Mouse (Mus musculus): Measurements from ENCODE around the gene Immp2l.
A peak's percentile ranks its signal among the peaks of the same experiment; 100 is the strongest.

Immp2l gene

DNA sequence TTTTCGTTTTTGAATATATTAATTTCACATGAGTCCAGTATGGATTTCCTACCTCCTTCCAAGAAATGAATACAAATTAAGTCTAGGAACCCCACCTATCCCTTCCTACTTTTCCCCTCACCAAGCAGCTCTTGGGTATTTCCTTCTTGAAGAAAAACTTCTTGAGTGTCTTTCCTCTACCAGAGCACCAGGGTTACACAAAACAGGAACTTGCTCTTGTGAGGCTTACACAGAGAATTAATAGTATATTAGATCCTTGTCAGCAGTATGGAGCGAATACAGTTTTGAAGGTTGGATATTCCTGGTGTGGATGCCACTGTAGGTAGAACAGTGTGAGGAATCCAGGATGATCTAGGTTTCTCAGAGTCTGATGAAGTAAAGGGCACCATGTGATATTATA, 172.5 kb downstream of the Immp2l start:
- no peak for DNase-seq

DNA sequence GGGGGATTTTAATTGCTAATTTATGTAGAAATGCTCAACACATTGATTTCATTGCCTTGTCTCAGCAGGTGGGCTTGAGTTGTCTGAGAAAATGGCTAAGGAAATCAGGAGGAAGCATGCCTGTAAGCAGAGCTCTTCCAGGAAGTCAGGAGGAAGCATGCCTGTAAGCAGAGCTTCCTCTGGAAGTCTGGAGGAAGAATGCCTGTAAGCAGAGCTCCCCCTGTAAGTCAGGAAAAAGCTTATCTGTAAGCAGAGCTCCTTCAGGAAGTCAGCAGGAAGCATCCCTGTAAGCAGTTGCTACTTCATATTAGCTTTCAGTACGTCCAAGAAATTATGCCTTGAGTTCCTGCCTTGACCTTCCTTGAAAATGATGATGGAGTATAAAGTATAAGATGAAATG, 191.3 kb downstream of the Immp2l start:
- no peak for DNase-seq

DNA sequence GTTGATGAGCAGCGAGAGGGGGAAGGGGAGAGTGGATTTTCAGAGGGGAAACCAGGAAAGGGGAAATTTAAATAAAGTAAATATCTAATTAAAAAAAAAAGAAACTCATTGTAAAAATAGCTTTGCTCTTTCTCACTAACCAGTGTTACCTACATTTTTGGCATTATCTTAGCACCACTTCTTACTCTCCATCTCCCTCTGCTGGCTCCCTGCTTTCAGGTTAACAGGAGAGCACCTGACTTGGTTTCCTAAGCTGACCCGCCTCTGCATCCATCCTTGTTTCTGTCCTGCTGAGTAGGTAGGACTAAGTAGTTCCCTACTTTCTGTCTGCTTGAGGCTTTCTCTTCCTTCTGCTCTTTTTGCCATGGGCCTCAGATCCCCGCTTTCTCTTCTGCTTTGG, 198.0 kb downstream of the Immp2l start:
- peak; percentile 13 for DNase-seq

DNA sequence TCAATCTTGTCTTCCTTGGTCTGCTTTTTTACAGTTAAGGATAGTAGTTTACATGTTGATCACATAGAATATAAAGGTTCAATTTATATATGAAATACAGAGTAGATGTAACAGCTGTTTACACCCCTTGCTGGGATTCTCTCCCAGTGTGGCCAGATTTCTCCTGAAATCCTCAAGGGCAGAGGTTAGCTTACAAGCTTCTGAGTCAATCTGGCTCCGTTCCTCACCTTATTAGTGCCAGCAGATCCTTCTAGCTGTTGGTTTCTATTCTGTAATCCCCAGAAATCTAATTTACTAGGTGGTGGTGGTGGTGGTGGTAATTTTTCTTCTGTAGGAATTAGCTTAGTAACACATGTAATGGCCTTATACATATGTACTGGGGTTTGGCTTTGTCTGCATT, 199.8 kb downstream of the Immp2l start:
- no peak for DNase-seq

DNA sequence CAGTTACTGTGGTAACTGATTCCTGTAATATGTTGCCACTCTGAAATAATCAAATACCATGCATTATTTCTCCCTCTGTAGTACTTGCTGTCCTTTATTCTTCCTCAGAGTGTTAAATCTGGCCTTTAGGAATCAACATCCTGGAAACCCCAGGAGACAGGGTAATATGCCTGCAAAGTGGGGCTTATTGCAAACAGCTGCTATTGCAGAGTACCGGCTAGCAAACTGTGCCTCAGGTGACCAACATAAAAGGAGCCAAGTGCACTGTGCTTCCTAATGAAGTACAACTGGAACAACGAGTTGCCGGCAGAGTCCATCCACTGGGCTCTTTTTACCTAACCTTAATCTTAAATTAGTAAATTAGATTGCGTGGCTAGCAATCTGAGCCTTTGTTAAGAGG, 200.6 kb downstream of the Immp2l start:
- no peak for DNase-seq

DNA sequence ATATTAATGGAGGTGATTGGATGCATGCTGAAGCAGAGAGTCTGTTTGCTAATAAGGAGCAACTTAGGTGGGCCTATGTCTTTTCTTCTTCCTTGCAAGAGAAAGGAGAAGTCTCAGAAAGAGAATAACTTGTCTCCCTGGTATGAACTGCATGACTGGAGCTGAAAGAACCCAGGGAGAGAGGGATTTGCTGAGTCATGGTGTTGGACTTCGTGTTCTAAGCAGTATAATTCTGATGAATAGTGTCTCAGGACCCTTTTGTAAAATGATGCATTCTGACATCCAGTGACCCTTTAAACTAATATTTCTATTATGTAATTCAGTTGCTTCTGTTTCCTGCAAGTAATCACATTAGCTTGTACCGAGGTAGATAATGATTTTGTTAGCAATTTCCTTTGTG, 208.1 kb downstream of the Immp2l start:
- DNase-seq = no peak

DNA sequence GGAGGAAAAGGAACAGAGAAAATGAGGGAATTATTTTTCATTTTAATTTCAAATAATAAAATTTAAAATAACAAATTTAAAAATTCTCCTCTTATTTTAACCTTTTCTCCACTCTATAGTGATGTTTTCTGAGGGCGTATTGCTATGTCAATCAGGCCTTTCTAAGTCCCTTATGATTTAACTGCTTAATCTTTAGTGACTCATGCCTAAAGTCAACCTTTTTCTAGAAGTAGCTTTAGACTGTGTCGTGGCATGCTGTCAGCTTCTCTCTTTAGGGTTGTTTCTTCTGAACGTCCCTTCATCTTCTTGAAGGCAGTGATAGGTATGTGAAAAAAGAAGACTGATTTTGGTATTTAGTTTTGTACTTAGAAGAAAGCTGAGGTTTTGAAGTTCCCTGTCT, 214.0 kb downstream of the Immp2l start:
- no peak for DNase-seq

DNA sequence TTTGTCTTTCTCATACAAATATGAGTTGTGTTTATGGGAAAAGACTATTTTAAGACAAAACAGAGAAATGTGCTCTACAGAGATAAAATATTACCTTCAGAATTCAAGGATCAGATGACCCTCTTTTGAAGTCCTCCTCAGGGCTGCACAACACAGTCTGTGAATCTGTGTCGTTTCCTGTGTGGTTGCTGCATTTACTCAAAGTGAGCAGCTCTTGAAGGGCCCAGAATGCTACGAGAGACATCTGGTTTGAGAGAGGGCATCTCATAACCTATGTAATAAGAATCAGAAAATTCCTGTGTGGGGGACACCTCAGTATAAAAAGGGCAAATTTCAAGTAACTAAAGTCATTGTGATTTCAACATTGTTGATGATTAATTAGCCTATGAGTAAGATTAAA, 217.3 kb downstream of the Immp2l start:
- no peak for DNase-seq

DNA sequence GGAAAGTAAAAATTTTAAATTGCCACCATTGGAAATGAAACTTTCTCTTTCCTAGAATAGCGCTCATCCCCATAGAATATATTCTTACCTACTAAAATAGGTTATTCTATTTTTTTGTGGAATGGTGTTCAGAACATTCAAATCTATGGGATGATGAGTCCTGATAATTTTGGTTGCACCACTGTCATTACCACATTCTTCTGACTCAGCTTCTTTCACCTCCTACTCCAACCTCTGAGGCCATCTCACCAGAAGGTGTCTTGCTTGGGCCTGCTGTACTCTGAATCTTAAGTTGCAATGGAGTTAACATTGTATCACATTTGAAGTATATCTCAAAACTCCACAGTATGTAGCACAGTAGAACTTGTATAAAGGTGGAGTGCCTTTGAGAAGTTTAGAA, 224.4 kb downstream of the Immp2l start:
- DNase-seq = no peak

DNA sequence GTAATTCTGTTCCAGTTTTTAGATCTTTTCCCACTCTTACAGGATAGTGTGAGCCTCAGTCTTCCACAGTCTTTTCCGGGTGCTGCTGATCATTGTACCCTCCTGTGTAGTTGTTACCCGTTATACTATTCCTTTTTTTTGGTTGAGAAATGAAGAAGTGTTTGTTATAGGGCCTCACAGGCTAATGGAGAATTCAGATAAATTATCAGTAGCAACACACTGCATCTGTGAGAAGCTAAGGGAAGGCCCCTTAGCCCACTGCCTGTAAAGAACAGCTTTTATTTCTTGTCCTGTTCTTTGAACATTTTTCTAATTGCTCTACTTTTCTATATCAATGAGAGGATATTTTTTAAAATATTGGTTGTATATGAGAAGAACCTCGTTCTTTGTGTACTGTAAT, 226.2 kb downstream of the Immp2l start:
- no peak for DNase-seq

DNA sequence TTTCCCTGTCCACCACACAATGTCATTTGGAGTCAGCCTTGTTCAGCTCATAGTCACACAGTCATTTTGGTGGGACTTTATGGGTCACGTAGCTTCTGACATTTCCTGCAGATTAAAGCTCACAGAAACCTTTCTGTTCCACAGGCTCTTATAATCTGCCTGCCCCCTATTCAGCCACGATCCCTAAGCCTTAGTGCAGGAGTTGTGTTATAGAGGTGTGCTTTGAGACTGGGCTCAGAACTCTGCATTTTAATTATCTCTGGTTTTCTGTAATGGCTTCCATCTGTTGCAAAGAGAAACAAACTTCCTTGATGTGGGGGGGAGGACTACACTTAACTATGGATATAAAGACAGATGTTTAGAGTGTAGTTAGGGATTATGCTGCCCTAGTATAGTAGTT, 234.0 kb downstream of the Immp2l start:
- no peak for DNase-seq

DNA sequence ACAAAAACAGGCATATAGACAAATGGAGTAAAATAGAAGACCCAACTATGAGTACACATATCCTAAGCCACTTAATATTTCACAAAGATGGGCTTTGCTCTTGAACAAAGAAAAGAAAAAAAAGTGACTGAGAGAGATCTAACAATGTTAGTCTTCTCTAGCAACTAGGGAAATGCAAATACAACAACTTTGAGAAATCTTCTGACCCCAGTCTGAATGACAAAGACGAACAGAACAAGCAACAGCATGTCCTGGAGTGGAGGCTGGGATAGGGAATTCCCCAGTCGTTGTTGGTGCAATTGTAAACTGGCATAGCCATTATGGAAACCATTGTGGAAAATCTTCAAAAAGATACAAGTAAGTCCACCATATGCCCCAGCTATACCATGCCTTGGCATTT, 235.7 kb downstream of the Immp2l start:
- DNase-seq = no peak

DNA sequence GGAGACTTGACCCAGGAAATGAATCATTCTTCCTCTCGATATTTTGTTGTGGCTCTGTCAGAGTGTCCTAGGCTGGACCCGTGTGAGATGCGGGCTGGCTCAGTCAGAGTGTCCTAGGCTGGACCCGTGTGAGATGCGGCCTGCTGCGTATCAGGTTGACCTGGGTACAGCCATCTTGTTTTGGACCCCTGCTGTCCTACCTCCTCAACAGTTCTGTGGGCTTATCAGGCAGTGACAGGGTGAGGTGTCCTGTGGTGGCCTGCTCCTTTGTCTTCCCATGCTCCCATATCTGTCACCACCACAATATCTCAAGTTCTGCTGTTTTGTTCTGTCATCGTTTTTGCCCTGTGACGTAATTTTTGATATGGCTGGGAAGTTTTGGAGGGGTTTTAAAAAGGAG, 250.2 kb downstream of the Immp2l start:
- no peak for DNase-seq

DNA sequence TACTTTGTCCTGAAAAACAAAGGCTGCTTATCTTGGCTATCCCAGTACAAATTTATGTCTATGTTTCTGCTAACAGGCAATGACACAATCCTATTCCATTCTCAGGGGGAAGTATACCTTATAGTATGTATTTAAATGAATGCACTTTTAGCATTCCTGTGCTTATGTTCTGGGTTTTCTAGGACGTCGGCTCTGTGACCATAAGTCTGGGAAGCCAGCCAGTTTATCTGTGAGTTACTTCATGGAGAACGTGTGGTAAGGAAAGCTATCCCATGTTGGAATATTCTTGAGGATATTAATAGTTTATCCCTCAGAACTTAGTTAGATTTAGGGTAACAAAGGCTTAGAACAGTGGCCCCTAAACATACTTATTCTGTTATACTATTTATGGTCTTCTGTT, 251.5 kb downstream of the Immp2l start:
- no peak for DNase-seq

DNA sequence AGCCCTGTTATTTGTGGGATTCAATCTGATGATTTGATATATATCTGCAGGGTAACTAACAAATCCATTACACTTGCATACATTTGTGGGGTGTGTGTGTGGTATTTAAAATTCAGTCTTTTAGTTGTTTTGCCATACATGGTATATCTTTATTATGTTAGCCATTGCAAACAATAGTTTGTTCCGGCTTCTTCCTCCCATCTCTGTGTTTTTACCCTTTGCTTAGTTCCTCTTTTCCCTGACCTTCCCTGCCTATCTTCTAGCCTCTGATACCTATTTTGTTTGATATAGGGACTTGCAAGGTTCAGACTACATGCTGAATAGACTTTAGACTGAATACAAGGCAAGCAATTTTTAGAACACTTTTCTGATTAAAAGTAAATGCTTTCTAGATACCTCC, 254.0 kb downstream of the Immp2l start:
- no peak for DNase-seq

DNA sequence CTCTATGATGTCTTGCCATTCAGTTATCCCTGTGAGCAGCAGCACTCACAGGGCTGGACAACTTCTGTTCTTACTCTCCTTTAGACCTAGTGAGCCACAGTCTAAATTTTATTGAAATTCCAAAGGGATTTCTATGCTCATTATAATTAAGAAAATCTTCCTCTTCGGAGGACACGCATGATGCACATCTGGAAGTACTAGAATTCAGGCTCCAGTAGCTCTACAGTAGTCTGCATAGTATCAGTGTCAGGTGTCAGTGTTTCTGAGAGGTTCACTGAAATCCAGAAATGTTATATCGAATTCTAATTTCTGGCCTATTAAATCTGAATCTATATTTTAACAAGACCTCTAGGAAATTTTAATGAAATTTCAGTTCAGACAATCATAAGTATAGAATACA, 265.2 kb downstream of the Immp2l start:
- no peak for DNase-seq

DNA sequence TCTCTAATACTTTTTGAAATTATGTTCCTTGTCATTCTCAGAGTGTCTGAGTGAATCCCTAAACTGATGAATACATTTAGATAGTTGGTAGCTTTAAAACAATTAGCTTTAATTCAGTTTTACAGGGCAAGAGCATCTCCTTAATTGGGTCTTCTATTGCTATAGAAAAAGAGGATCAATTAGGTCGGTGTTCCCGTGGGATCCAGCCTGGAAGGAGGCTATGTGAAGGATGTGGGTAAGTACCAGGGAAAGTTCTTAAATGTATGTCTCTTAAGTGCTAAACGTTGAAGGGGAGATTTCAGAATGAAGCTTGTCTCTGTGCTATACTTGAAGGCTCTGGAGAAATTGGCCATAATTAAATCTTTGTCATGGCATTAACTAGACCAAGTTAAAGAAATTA, 283.1 kb downstream of the Immp2l start:
- DNase-seq = no peak

DNA sequence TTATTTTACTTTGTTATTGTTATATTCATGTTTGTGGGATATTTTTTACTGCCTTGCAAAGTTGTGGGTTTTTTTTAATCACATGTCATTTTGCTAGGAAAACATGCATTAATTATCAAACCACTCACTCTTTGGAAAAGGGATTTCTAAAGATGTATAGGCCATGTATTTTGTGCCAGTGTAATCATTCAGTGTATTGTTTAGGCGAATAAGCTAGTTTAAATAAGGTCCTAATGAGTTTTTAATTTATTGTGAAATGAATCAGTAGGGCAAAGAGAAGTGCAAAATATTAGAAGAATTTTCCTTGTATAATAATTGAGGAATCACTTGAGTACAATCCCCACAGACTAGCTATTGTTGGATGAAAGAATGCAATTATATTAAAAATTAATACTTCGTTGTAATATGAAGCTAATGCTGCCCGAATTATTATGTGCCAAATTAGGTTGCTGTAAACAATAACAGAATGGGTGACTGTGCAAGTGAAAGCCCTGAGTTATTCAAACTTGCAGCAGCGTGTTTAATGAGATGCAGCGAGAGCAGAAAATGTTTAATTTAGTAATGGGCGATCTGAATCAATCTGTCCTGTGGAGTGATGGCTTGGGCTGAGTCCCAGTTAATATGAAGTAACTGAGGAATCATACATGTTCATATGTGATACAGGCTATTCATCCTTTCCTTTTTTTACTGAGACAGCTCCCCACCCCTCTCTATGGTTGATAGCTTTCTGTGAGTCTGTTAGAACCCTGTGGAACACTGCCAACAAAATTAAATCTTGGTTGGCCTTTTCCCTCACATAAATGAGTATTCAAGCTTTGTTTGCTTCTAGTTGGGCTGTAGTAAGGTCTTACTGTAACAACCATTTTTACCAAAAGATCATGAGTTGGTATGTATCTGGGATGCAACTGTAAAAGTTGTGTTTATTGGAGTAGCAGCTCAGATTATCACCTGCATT, 285.1 kb downstream of the Immp2l start:
- DNase-seq = no peak

DNA sequence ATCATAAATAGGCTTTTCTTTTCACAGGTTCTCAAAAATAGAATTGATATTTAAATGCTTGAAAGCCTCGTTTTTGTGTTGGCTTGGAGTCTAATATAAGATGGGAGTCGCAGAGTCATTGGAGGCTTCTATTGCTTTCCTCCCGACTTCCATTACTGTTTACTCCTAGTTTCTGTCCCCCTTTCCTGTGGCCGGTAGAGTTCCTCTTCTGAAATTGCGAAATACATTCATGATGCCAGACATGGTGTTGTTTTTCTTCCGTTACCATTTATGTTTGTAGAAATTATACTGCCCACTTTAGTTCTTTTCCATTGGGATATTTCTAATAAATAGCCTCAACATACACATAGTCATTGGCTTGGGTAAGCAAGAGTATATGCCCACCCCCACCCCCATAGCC, 289.5 kb downstream of the Immp2l start:
- DNase-seq = no peak

DNA sequence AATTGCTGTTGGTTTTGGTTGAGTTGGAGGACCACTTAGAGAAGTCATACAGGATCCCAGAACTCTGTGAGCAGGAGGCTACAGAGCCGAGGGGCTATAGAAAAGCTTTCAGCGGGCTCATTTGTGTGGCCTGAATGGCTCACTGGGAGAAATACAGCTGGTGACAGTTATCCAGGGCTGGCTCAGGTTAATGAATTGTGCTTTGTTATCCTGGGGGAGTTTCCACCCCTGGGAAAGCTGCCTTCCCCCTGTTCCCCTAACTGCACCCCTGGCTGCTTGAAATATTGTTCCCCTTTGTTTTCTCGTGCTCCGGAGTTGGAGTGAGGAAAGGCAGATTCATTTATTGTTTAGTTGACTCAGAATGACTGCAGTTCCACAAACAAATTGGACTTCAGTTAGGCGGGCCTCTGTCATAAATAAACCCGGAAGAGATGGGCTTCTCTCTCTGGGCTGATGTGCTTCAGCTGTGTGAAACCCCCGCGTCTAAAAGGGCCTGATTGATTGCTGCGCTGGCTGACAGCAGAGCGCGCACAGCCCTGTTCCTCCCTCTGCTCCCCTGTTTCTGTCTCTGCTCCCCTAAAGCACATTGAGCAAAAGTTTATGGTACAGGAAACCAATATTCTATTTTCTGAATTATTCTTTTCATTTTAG, 291.0 kb downstream of the Immp2l start:
- DNase-seq = peak; percentile 6

DNA sequence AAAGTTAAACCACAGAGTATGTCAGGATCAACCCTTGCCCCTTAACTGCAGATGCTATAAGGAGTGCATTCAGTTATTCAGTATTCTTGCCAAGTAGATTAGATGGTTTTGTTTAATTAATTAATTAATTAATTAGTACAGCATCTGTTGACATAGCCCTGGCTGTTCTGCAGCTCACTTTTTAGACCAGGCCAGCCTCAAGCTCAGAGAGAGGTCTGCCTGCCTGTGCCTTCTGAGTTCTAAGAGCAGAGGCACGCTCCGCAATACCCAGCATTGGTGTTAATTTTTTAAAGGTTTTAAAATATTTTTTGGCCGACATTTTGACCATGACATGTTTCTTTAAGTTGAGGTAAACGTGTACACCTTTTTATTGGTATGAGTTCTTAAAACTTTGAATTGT, 292.0 kb downstream of the Immp2l start:
- no peak for DNase-seq

DNA sequence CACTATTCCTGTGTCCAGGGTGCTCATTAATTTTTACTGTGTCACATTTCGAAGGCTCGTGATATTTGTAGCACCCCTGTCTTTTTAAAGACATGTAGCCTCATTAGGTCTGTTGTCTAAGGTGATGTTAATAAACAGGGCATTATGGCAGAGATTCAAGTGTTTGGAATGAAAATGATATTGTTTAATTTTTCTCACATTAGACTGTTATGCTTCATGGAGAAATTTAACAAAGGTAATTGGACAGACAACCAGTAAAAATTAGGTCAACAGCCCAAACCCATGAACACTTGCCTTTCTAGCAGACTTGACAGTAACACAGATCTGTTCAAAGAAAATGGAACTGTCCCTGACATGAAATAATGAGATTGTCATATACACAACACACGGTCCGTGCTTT, 292.5 kb downstream of the Immp2l start:
- no peak for DNase-seq

DNA sequence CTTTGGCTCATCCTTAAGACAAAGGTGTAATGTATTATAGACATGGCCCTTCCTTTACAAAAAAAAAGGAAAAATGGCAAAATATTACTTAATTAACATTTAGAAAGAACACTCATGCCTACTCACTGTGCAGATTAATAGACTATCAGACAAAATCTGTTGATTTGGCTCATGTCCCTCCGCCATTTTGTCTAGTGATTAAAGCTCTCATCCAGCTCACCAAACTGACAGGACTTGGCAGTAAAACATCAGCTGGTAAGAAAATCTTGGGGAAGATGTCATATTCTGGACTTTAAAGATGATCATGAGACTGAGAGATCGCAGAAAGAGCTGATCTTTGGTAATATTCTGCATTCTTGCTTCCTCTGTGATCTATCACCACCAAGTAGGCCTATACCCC, 293.5 kb downstream of the Immp2l start:
- DNase-seq = no peak

DNA sequence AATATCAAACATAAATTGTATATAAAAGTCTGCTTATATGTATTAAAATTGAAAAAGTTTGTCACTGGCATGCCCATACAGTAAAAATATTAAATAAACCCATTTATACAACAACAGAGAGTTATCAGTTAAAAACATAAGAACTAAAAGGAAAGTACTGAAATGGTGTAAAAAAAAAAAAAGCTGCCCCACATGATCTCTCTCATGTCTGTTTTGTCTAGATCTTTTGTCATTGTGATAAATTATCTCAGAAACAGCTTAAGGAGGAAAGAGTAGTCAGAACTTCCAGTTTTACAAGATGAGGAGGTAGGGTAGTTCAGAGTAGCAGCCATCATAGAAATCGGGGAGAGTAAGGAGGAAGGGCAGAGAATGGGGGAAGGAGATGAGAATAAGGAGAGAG, 298.1 kb downstream of the Immp2l start:
- no peak for DNase-seq

DNA sequence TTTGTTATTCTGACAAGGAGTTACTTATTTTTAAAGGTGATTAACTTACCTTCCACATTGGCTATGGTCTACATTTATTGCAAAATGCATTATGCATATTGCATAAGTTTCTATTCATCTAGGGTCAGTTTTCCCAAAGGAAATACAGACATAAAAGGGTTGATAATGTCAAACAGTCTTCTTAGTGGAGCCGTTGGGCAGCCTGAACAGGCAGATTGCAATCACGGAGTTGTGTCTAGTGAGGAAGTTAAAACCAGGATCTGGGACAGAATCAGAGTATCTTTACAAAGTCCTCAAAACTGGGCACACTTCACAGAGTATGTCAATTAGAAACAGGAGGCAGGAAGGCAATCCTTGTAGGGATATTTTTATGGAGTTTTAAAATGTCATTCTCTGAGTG, 300.5 kb downstream of the Immp2l start:
- DNase-seq = no peak
